Mouse (Mus musculus): ENCODE results near the gene Frmpd1. TPM values are rescaled to one million over a fixed set of nuclear protein-coding genes. Genes with fewer than 3 reads are reported as not detected.
A peak's percentile ranks its signal among the peaks of the same experiment; 100 is the strongest.

Gene Frmpd1
- polyA plus RNA-seq, 1 experiment from 2014 or later, result 0.75 TPM

DNA sequence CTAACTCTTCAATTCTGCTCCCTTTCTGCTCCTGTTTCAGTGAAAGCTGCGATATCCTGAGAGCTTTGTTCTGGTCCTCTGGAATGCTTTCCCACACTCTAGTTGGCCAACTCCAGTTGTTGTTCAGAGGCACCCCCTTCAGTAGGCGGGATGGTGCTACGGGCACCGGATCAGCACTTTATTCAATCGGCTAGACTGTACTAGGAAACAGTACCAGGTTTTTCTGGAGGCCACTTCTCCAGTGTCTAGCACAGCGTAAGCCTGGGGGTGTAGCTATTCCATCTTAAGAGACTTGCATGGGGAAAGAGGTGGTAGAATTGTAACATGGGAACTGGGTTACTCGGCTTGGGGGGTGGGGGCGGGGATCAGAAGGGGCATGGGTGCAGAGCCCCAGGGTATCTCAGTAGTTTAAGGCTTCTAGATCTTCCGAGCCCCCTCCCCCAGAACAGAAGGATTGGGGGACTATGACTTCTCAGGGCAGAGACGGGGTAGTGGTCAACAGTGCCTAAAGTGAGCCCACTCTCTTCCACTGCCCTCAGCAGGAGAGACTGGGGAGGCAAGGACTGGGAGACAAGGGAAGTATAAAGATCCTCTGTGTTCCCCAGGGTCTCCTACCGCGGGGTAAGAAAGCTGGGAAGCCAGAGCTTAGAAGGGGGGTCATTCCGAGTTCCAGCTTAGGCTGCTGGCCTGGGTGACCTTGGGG lies 706 bp upstream of the Frmpd1 start:
- peak; percentile 55 for ATAC-seq (ENCODE audit: borderline replicate concordance, extremely low read depth, low FRiP score, low TSS enrichment)
- Histone ChIP-seq H3K27ac (no peak overlapping the region), H3K27me3 (peaks cover 56% of the 10 kb centered on the region), H3K4me2 (peak overlapping the region; percentile 100), H3K4me3 (peak overlapping the region; percentile 66), H3K36me3 (no peaks in the 10 kb centered on the region), H3K9ac (peak overlapping the region; percentile 39; the same call in 1 of the 2 replicates), H3K4me1 (peaks cover 10% of the 10 kb centered on the region; the same call in 1 of the 2 replicates), H3K9me3 (no peaks in the 10 kb centered on the region)
- 25% methylated on average over 13 of the region's 13 CpGs for WGBS

DNA sequence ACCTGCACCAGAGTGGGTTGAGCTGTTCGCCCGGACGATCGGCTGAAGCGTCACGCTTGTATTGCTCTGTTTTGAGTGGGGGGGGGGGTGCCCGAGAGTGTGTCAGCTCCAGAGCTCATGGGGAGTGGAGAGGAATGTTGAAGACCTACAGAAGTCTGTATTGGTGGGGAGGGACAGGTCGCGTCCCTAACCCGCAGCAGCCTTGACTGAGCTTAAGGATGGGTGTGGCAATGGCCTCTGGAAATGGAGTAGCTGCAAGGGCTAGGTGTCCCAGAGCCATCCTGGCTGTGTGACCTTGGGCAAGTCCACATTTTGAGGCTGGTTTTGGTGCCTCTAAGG lies 625 bp downstream of the Frmpd1 start:
- WGBS, result under 1% methylated on average over 10 of the region's 10 CpGs
- H3K36me3 ChIP-seq, result no peaks in the 10 kb centered on the region
- H3K4me2 ChIP-seq, result peak overlapping the region; percentile 100
- H3K9ac ChIP-seq, result 0 out of 2 replicates have a peak overlapping the region, but pooled peaks have one; percentile 39
- H3K9me3 ChIP-seq, result no peaks in the 10 kb centered on the region
- peaks cover 10% of the 10 kb centered on the region; the same call in 1 of the 2 replicates for H3K4me1 ChIP-seq
- H3K27me3 ChIP-seq, result peaks cover 56% of the 10 kb centered on the region
- H3K4me3 ChIP-seq, result peak overlapping the region; percentile 66
- ATAC-seq (ENCODE audit: borderline replicate concordance, extremely low read depth, low FRiP score, low TSS enrichment), result peak; percentile 4; the same call in 1 of the 2 replicates
- H3K27ac ChIP-seq, result no peak overlapping the region

DNA sequence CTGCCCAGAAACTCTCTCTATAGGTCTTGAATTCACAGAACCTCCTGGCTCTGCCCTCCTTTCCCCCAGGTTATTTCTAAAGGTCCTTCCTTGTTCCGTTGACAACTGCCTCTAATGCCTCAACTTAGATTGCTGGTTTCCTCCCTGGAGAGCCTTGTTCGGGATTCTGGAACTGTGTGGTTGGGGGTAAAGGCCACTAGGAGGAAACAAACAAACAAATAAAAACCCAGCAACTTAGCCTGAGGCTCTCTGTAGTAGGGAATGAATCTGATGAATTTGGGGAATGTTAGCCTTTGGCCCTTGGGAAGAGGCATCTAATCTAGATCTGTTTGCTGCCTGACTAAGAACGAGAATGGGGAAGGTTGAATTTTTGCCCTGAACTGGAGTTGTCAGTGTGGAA lies 13.6 kb downstream of the Frmpd1 start:
- 55% methylated on average over 3 of the region's 3 CpGs for WGBS
- no peaks in the 10 kb centered on the region for H3K36me3 ChIP-seq
- no peak overlapping the region for H3K9ac ChIP-seq
- no peaks in the 10 kb centered on the region for H3K9me3 ChIP-seq
- H3K27ac ChIP-seq, result no peak overlapping the region
- no peaks in the 10 kb centered on the region for H3K4me1 ChIP-seq
- no peaks in the 10 kb centered on the region for H3K27me3 ChIP-seq
- H3K4me2 ChIP-seq, result no peak overlapping the region
- H3K4me3 ChIP-seq, result no peak overlapping the region
- no peak for ATAC-seq (ENCODE audit: borderline replicate concordance, extremely low read depth, low FRiP score, low TSS enrichment)

DNA sequence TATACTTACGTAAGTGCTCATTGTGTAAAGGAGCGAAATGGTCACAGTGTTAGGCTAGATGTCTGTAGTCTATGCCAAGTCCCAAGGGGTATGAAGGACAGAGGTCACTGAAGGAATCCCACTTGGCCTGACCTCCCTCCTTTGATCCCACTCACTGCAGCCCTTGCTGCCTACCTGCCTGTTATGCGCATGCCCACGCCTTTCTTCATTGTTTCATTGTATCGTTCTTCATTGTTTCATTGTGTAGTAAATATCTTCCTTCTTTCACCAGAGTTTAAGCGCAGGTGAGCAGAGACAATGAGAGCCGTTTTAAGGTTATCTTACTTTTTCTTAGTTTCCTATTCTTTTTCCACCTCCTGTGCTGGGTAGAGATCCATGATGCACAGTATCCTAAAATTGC lies 18.6 kb downstream of the Frmpd1 start:
- no peak for ATAC-seq (ENCODE audit: borderline replicate concordance, extremely low read depth, low FRiP score, low TSS enrichment)
- no peaks in the 10 kb centered on the region for H3K27me3 ChIP-seq
- H3K4me3 ChIP-seq, result no peak overlapping the region
- 74% methylated on average over 7 of the region's 7 CpGs for WGBS
- no peak overlapping the region for H3K9ac ChIP-seq
- H3K9me3 ChIP-seq, result no peaks in the 10 kb centered on the region
- H3K4me2 ChIP-seq, result no peak overlapping the region
- H3K36me3 ChIP-seq, result no peaks in the 10 kb centered on the region
- no peak overlapping the region for H3K27ac ChIP-seq
- no peaks in the 10 kb centered on the region for H3K4me1 ChIP-seq

DNA sequence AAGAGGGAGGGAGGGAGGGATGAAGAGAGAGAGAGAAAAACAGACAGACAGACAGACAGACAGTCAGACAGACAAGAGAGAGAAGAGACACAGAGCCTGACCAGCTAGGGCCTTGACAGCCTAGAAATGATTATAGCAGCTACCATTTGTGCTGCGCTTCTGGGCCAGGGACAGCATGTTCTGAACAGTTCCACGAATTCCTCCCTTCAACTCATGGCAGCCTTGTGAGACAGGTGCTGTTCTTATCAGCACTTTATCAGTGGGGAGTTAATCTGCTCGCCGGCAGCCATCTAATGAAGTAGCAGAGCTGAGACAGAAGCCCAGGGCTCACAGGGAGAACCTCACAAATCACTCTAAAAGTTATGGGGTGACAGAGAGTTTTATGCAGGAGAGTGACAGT lies 22.8 kb downstream of the Frmpd1 start:
- 20% methylated on average over 4 of the region's 4 CpGs for WGBS
- ATAC-seq (ENCODE audit: borderline replicate concordance, extremely low read depth, low FRiP score, low TSS enrichment), result no peak
- Histone ChIP-seq H3K4me2 (no peak overlapping the region), H3K27ac (no peak overlapping the region), H3K4me3 (no peak overlapping the region), H3K27me3 (no peaks in the 10 kb centered on the region), H3K36me3 (no peaks in the 10 kb centered on the region), H3K9ac (no peak overlapping the region), H3K4me1 (no peaks in the 10 kb centered on the region), H3K9me3 (no peaks in the 10 kb centered on the region)

DNA sequence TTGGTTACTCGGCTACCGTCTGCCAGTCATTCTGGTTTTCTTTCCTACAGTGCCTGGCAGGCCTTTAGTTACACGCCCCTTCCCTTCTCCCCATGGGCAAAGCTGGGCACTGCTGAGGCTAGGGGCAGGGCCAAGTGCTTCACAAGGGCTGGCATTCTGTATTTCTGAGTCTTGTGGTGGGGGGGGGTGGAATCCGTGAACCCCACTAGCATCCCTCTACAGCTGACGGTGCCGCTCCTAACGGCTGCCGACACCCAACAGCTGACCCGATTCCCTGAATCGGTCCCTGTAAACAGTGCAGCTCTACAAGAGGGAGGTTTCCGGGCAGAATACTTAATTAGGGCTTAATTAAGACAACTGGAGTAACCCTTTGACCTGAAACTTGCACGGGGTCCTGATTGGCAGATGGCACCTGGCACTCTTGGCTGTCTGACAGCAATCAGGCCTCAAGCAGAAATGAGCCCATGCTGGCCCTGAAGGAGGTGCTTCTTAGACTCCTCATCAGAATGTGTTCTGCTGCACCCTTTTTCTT lies 24.2 kb downstream of the Frmpd1 start:
- H3K36me3 ChIP-seq, result no peaks in the 10 kb centered on the region
- 62% methylated on average over 12 of the region's 12 CpGs for WGBS
- no peaks in the 10 kb centered on the region for H3K4me1 ChIP-seq
- ATAC-seq (ENCODE audit: borderline replicate concordance, extremely low read depth, low FRiP score, low TSS enrichment), result no peak
- no peaks in the 10 kb centered on the region for H3K9me3 ChIP-seq
- H3K4me3 ChIP-seq, result no peak overlapping the region
- no peak overlapping the region for H3K9ac ChIP-seq
- H3K27me3 ChIP-seq, result no peaks in the 10 kb centered on the region
- H3K27ac ChIP-seq, result no peak overlapping the region
- no peak overlapping the region for H3K4me2 ChIP-seq

DNA sequence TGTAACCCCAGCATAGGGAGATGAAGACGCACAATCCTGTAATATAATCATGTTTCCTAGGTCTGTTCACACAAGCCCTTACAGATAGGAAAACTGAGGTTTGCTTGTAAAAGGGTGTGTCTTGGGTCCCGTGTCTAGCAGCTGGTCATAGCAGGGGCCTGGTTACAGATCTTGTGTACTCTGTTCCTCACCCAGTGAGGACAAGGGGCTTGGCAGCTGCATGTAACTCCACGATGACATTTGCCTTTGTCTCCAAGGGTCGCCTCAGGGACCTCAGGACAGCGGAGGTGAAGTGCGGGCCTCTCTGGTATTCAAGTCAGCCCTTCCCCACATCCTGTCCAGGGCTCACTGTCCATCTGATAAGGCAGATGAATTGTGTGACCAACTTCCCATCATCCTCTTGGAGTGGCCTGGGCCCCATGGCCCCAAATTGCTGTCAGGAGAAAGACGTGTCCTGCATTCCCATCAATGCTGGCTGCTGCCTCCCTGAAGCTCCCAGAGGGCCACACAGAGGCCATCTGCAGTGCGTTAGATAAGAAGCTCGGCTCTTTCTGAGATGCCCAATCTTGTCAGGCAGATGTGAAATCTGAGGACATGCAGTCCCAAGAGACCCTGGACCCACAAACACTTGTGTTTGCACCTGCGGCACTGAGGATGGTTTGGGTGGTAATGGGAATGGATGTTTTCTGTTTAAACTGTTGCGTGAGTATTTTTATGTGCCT lies 27.8 kb downstream of the Frmpd1 start:
- Histone ChIP-seq H3K27ac (no peak overlapping the region), H3K4me3 (no peak overlapping the region), H3K27me3 (no peaks in the 10 kb centered on the region), H3K9ac (no peak overlapping the region), H3K36me3 (no peaks in the 10 kb centered on the region), H3K9me3 (no peaks in the 10 kb centered on the region), H3K4me1 (no peaks in the 10 kb centered on the region), H3K4me2 (no peak overlapping the region)
- ATAC-seq (ENCODE audit: borderline replicate concordance, extremely low read depth, low FRiP score, low TSS enrichment), result no peak; the same call in 1 of the 2 replicates
- WGBS, result 57% methylated on average over 11 of the region's 11 CpGs

DNA sequence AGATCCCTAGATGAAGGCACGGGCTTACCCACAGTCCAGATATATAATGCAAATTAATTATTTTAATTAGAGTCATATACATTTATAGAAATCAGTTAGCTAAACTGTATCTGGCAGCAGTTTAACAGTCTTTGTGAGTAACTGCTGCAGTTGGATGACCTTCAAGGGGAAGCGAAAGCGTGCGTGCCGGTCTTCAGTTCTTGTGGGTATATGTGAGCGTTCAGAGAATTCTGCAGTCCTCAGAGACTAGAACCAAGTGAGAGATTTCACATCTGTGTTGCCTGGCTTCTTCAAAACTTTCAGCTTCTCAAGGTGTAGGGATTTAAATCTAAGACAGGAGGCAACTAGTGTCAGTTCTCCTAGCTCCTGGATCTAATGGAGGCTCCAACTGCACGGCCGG lies 35.3 kb downstream of the Frmpd1 start:
- H3K4me3 ChIP-seq, result no peak overlapping the region
- H3K27ac ChIP-seq, result no peak overlapping the region
- H3K4me2 ChIP-seq, result no peak overlapping the region
- WGBS, result 79% methylated on average over 8 of the region's 8 CpGs
- H3K9ac ChIP-seq, result no peak overlapping the region
- no peaks in the 10 kb centered on the region for H3K4me1 ChIP-seq
- H3K9me3 ChIP-seq, result no peaks in the 10 kb centered on the region
- no peaks in the 10 kb centered on the region for H3K27me3 ChIP-seq
- no peaks in the 10 kb centered on the region for H3K36me3 ChIP-seq
- no peak for ATAC-seq (ENCODE audit: borderline replicate concordance, extremely low read depth, low FRiP score, low TSS enrichment)

DNA sequence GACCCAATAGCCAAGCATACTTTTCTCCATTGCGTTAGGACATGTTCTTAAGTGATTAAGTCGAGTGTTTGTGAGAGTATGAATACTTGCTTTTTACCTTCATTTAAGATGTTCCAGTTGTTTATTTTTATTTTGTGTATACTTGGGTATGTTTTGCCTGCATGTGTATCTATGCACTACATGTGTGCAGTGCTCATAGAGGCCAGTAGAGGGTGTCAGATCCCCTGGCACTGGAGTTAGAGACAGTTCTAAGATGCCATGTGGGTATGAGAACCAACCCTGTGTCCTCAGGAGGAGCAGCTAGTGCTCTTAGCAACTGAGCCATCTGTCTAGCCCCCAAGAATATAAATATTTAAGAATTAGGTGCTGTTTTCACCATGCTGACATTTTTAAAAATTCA lies 37.7 kb downstream of the Frmpd1 start:
- no peak for ATAC-seq (ENCODE audit: borderline replicate concordance, extremely low read depth, low FRiP score, low TSS enrichment)
- Histone ChIP-seq H3K27me3 (no peaks in the 10 kb centered on the region), H3K4me3 (no peak overlapping the region), H3K9ac (no peak overlapping the region), H3K36me3 (no peaks in the 10 kb centered on the region), H3K4me1 (no peaks in the 10 kb centered on the region), H3K27ac (no peak overlapping the region), H3K4me2 (no peak overlapping the region), H3K9me3 (no peaks in the 10 kb centered on the region)
- 87% methylated on average over 2 of the region's 2 CpGs for whole genome bisulfite sequencing

DNA sequence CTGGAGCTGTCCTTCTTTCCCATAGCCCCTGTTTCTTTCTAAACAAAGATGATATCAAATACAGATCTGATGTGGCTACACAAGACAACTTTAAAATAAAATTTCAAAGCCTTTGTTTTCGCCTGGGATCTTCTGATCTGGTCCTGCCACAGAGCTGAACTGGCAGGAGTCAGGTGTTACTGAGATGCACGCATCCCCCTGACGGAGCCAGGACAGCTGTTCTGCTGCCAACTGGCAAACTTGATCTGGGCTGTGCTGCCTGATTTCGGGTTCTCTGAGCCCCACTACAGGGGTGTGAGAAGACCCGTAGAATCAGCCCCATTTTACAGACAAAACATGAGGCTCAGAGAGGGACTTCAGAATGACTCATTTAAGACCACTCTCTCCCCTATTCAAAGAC lies 45.6 kb downstream of the Frmpd1 start:
- Histone ChIP-seq H3K36me3 (no peaks in the 10 kb centered on the region), H3K4me2 (no peak overlapping the region), H3K27ac (no peak overlapping the region), H3K9ac (no peak overlapping the region), H3K4me3 (no peak overlapping the region), H3K27me3 (no peaks in the 10 kb centered on the region), H3K4me1 (no peaks in the 10 kb centered on the region), H3K9me3 (no peaks in the 10 kb centered on the region)
- 54% methylated on average over 5 of the region's 5 CpGs for WGBS
- no peak for ATAC-seq (ENCODE audit: borderline replicate concordance, extremely low read depth, low FRiP score, low TSS enrichment)

DNA sequence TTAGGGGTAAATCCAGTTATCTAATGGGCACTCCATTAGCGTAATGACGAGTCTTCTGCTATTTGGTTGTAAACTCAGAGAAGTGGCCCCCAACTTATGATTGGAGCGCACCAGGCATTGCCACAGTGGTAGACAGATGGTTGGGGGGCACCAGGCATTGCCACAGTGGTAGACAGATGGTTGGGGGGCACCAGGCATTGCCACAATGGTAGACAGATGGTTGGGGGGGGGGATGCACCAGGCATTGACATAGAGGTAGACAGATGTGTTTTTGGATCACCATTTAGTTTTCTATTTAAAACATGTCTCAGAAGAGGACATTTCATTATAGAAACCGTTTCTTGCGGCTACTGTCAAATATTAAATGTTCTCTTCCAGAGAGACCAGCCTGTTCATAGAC lies 53.6 kb downstream of the Frmpd1 start:
- H3K9ac ChIP-seq, result no peak overlapping the region

DNA sequence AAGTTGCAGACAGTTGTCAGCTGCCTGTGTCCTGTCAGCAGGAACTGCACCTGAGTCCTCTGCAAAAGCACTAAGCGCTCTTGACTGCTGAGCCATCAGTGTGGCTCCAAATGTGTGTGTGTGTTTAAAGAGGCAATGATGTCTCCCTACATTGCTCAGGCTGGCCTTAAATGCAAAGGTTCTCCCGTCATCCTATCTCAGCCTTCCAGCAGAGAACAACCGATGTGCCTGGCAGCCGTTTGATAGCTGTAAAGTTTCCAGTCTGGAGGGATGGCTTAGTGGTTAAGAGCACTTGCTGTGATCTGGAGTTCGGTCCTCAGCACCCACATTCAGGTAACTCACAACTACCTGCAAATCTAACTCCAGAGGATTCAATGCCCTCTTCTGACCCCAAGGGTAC lies 56.7 kb downstream of the Frmpd1 start:
- peaks cover 7% of the 10 kb centered on the region; the same call in 1 of the 2 replicates for H3K4me1 ChIP-seq
- H3K27ac ChIP-seq, result no peak overlapping the region
- H3K4me2 ChIP-seq, result no peak overlapping the region
- no peaks in the 10 kb centered on the region for H3K36me3 ChIP-seq
- no peaks in the 10 kb centered on the region for H3K27me3 ChIP-seq
- H3K4me3 ChIP-seq, result no peak overlapping the region
- ATAC-seq (ENCODE audit: borderline replicate concordance, extremely low read depth, low FRiP score, low TSS enrichment), result no peak
- H3K9me3 ChIP-seq, result no peaks in the 10 kb centered on the region
- H3K9ac ChIP-seq, result no peak overlapping the region
- WGBS, result 60% methylated on average over 5 of the region's 5 CpGs

More for the DNA sequence above, 53.6 kb downstream of the Frmpd1 start:
- no peak for ATAC-seq (ENCODE audit: borderline replicate concordance, extremely low read depth, low FRiP score, low TSS enrichment)
- 92% methylated on average over 5 of the region's 5 CpGs for WGBS
- Histone ChIP-seq H3K27me3 (no peaks in the 10 kb centered on the region), H3K27ac (no peak overlapping the region), H3K36me3 (no peaks in the 10 kb centered on the region), H3K4me3 (no peak overlapping the region), H3K4me1 (peaks cover 7% of the 10 kb centered on the region; the same call in 1 of the 2 replicates), H3K4me2 (no peak overlapping the region), H3K9me3 (no peaks in the 10 kb centered on the region)

All from lung, embryonic 15.5 days (tissue).